Mouse (Mus musculus): ENCODE measurements around the gene Rubcnl.

Gene Rubcnl

DNA sequence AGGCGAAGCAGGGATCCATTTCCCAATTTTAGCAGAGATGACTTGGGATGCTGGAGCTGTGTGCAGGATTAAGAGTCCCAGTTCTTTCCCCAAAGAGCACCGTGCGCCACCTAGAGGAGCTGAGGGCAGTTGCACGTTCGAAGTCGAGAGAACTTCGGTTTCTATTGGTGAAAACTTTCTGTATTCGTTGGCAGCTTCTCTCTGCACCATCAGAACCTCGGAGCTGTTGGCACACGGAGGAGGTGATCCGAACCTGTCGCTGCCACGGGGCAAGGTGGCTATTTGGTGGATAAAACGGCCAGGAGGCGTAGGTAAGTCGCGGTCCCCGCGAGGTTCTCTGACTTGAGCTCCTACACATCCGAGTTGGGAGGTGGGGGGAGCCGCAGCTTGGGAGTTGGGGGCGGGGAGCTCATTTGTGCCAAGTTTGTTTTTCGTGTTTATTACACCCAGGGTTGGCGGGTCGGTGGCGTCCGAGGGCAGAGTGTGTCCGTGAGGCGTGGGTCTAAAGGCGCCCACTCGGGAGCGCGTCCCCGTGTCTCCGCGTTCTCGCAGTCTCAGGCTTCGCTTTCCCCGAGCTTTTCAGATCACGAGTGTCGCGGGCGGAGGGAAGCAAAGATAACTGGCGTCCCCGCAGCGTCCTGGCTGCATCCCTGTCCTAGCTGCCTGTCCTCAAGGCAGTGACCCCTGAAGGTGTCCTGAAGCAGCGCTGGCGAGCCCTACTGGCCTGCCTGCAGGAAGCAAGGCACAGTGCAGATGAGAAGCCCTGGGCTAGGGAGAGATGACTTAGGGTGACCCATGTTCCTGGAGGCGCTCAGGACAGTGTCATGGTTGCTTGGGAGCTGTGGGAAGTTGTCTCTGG lies at the start of gene Rubcnl:
Gene Rubcnl, plus strand, starts transcription at position 172 of the 859 bp plus-strand sequence.
- DNase-seq (ENCODE audit: low spot score), result peak; percentile 95

DNA sequence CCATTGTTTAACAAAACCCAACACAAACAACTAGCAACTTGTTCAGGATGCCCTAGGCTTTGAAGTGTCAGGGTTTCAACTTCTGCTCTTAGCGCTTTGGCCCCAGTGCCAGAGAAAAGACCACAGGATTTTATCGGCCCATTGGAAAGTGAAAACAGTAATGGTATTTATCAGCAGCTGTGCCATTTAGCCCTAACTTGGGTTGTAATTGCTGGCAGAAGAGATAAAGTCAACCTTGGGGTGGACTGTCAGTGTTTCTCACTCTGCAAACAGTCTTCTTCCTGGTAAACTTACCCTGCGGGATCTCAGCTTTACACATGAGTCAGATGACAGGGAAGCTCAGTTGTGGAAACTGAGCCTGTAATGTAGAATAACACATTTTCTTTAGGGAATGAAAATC lies 43.6 kb upstream of the Rubcnl start:
- no peak for DNase-seq (ENCODE audit: low spot score)

- DNase-seq (ENCODE audit: low spot score), result no peak
Observed at GRCm38 (mm10) chr14:74972687-74973086, 43.1 kb upstream of the Rubcnl start.

DNA sequence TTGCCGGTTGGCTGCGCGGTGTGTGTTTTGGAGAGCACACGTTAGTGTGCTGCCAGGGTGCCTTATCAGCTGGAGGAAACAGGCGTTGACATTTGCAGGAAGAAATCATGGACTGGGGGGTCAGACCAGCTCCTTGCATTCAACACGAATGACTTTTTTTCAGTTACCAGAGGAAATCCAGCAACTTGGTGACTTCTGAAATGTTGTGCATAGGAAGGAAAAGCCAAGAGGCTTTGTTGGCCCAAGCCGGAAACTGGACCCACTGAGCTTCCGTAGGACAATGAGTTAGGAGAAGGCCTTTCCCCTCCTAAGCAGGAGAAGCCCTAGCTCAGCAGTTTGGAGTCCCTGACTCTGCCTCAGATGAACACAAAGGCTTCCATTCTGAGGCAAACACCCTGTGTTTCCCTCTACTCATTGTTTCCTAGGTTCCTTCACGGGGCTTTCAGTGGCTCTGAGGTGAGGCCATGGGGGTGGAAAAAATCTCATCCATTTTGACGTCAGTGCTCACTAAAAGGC lies 41.6 kb upstream of the Rubcnl start:
- DNase-seq (ENCODE audit: low spot score), result no peak

DNA sequence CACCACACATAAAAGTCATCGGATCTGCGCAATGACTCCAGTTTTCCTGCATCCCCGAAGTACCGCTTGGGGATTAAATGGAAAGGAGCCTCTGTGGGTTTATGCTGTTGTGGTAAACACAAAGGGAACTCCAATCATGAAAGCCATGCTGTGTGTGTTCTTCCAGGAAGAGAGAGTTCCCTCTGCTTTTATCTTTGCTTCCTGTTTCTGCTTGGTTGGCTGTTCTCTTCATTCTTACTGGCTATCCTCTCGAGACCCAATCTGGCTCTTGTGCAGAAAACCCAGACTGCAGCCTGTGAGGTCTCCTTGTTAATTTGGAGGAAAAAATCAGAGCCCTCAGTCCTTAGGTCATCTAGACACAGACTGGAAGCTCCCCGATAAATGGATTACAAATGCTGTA lies 38.9 kb upstream of the Rubcnl start:
- no peak for DNase-seq (ENCODE audit: low spot score)

DNA sequence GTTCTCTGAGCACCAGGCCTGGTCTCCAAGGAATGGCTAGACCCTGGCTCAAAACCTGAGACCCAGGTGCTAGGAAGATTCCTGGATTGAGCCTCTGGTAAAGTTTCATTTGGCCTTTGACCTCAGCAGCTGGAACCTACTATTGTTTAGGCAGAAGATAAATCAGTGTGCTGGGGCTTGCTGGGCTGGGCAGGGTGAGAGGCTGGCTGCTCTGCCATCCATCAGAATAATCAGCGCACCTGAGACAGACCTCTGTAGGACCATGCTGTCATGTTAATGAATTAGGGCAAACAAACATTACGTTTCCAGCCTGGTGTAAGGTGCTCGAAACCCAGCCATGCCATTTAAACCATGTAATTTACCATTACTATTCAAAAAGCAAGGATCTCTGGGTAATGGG lies 34.8 kb upstream of the Rubcnl start:
- DNase-seq (ENCODE audit: low spot score), result peak; percentile 47

DNA sequence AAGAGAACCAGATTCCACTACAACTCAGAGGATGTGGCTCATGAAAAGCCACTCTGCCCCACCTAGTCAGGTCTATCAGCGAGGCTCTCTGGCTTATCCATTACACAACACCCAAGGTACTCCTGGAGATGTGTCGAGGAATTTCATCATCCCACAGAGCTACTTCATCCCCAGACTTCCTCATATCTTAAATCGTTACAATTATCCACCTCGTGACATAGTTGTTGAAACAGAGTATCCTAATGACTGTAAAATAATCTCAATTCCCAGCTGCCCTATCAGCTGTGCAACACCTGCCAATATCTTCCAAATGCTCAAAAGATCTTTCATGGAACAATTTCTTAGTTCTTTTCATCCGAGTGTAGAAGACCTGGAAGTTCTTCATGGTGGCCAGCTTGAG lies 32.7 kb upstream of the Rubcnl start:
- no peak for DNase-seq (ENCODE audit: low spot score)

DNA sequence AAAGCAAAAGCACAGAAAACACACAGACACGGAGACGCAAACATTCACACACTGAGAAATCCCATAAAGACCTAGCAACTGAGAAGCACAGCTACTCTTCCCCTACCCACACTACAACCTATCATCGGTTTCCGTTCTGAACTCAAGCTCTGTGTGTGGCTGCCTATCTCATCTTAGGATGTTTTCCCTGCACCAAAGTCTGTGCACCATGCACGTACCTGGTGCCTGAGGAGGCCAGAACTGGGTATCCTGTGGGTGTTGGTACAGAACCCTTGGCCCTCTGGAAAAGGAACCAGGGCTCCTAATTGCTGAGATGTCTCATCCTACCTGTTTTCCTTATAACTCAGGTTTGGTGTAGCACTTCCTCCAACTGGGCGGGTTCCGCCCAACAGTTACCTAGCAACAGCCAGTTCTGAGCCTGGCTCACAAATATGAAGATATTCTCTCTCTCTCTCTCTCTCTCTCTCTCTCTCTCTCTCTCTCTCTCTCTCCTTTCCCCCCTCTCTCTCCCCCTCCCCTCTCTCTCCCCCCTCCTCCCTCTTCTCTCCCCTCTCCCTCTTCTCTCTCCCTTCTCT lies 30.9 kb upstream of the Rubcnl start:
- DNase-seq (ENCODE audit: low spot score), result no peak

DNA sequence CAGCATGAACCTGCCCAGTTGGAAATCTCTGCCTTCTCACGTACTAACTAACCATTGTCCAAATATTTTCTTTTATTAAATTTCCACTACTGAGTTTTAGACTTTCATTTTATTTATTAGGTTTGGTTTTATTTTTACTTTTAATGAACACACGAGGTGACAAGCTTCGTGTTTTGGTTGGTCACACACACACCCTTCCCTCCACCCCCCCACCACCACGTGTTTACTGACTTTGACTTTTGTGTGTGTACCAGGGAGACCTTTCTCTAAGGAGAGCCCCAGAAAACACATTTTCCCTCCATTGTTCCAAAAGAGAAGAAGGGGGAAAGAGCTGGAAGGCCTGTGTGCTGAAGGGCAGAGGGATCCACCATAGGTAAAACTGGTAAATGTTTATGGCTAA lies 30.2 kb upstream of the Rubcnl start:
- no peak for DNase-seq (ENCODE audit: low spot score)

DNA sequence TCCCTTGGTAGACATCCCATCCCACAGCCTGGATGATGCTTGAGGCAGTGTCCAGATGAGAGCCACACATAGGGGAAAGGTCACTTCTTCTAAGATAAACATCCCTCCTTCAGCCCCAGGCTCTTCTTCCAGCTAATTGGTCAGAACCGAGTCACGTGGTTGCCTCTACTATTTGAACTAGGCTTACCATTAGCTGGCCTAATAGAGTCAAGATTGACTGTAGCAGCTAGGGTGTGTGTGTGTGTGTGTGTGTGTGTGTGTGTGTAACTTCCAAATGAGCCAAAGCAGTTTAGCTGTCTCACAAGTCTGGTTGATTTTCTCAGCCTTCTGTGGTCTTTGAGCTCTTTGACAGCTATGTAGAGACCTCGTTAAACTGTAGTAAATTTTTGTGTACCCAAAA lies 29.3 kb upstream of the Rubcnl start:
- no peak for DNase-seq (ENCODE audit: low spot score)

- no peak for DNase-seq (ENCODE audit: low spot score)
Observed at GRCm38 (mm10) chr14:74989322-74989721, 26.5 kb upstream of the Rubcnl start.

DNA sequence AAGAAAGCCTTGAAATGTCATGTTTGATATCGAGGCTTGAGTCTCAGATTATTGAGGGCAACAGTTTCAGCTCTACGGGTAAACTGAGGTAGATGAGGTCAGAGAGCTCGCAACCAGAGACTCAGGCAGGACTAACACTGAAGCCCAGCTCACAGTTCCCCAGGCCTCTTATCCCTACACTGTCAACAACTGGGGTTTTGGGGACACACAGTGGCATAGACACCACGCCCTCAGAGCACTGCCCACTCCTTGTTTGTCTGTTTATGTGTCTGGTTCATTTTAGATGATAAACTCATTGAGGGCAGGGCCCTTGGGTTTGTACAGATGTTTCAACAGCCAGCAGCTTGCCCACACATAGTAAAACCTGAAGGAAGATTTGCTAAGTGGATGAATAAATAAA lies 25.9 kb upstream of the Rubcnl start:
- DNase-seq (ENCODE audit: low spot score), result no peak

DNA sequence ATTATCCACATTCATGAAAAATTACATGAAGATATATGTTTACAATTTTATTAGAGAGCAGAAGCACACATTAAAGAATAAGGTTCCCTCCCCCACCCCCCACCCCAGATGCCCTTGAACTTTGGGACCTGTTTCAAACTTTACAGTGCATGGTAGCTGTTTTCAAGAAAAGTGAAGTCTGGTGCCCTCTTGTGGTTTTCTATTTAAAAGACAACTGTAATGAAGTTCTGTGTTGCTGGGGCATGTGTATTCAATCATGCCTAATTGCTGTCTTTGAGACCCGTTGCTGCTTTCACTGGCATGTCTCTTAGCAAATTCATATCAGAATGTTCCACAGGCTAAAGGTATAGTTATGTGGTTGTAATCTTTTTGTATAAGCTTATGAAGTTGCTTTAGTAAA lies 25.3 kb upstream of the Rubcnl start:
- peak; percentile 90 for DNase-seq (ENCODE audit: low spot score)

GRCm38 (mm10) chr14:74996556-74996955 lies 19.3 kb upstream of the Rubcnl start:
- no peak for DNase-seq (ENCODE audit: low spot score)

DNA sequence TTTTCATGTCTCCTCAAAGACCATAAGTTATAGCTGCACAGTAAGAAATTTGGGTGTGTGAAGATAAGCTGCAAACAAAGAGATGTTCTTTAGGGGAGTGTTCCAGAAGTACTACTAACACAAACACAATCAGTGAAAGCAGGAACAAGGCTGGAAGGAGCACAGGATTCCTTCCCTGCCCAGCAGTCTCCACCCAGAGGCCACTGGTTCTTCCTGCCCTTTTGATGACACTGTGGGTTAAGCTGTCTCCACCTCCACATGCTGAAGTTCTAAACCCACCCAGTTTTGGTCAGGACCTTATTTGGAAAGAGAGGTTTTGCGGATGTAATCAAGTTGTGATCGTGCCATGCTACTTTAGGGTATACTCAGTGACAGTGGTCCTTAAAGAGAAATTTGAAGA lies 18.8 kb upstream of the Rubcnl start:
- DNase-seq (ENCODE audit: low spot score), result no peak

- DNase-seq (ENCODE audit: low spot score), result no peak
Observed at GRCm38 (mm10) chr14:75001364-75001763, 14.5 kb upstream of the Rubcnl start.

GRCm38 (mm10) chr14:75003356-75003755 lies 12.5 kb upstream of the Rubcnl start:
- DNase-seq (ENCODE audit: low spot score), result no peak

GRCm38 (mm10) chr14:75005478-75006199 lies 10.2 kb upstream of the Rubcnl start:
- no peak for DNase-seq (ENCODE audit: low spot score)

DNA sequence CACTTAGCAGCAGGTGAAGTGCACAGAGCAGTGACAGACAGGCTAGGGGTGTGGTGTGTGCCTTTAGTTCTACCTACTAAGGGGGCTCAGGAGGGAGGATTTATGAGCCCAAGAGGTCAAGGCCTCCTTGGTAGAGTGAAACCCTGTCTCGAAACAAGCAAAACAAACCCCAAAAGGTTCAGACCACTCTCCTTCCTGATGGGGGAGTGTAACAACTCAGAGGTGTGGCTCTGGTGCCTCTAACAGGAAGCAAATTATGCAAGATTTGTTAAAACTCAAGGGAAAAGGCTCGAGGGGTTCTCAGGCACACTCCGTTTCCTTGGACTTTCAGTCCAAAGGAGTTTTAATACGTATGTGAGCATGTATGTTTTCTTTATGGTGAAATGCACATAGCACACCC lies 5.5 kb upstream of the Rubcnl start:
- DNase-seq (ENCODE audit: low spot score), result no peak

- peak; percentile 21 for DNase-seq (ENCODE audit: low spot score)
Observed at GRCm38 (mm10) chr14:75010986-75011655, 4.7 kb upstream of the Rubcnl start.

DNA sequence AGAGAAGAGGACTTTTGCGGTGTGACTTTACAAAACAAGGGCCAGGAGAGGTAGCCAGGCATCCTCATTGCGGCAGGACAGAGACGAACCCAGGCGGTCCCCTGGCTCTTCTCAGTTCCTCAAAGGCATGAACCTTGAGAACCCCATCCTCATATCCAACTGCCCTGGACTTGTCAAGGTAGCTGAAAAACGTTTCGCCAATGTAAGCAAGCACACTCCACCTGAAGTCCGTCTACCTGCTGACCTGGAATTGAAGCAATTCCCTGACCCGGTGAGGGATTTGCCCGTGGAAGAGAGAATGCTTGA lies 841 bp downstream of the Rubcnl start:
- no peak for DNase-seq (ENCODE audit: low spot score)

- no peak for DNase-seq (ENCODE audit: low spot score)
Observed at GRCm38 (mm10) chr14:75017277-75017676, 1.4 kb downstream of the Rubcnl start.

Data from embryo, embryonic 10.5 days (tissue).